Mouse (Mus musculus) pancreas, adult 10 weeks (tissue): Measurements from ENCODE around the gene Kcnh6. TPM values are rescaled to one million over a fixed set of nuclear protein-coding genes. Genes with fewer than 3 reads are reported as not detected.

ENCODE experiments used
- polyA plus RNA-seq: library from polyadenylated mRNA; stranded (reverse); fragments of 350-450 nt; fragmentation: Illumina TruSeq; extraction: RNeasy Lipid Tissue Mini Kit (QIAGEN cat#74804); gene quantifications from one replicate; pipeline ENCODE4 v1.2.3, GENCODE M21; 2015; ENCODE audit warnings: low read depth, low replicate concordance; ENCODE audit not compliant: insufficient read depth

The Kcnh6 gene
- 1.8 TPM for polyA plus RNA-seq

DNA sequence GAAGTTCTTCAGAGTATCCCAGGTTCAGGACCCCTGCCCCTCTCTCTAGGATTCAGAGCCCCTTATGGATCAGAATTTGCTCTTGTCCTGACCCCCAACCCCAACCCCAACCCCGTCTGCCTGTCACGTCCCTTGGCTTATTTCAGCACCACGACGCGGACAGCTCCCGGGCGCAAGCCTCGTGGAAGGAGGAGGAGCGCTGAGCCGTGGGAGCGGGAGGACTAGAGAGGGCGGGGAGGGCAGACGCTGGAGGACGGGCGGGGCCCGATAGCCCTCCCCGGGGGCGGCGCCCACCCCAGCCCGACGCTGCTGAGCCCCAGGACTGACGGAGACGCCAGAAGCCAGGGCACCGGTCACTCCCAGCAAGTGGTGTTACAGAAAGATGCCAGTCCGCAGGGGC, at the start of gene Kcnh6:
Gene Kcnh6 (plus strand): TSS at position 304 of the 400 bp plus-strand sequence.

DNA sequence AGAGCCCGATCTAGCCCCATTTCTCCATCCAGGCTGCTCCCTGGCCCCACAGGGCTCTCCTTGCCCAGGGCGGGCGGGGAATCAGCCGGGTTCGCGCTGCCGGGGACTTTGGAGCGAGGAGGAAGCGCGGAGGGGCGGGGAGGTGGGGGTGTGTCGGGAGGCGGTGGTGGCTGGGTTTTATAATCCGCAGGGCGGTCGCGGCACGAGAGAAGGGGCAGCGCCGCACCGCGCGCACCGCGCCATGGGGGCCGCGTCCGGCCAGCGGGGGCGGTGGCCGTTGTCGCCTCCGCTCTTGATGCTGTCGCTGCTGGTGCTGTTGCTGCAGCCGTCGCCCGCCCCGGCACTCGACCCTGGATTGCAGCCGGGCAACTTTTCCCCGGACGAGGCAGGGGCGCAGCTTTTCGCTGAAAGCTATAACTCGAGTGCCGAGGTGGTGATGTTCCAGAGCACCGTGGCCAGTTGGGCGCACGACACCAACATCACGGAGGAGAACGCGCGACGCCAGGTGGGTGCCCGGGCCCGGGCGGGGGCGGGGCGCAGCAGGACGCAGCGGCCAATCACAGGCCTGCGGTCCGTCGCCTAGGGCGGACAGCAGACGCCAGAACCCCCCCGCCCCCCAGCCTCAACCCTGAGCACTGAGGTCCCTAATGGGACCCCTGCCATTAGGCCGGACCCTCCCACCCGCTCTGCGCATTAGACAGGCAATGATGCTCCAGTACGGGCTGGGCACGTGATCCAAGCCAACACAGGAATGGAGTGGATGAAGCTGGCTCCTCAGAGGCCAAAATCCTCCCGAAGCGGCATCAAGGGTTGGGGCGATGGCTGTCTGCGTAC, 40.0 kb upstream of the Kcnh6 start, which contains the start of gene Ace:
Gene Ace (plus strand): TSS at position 205 of the 834 bp plus-strand sequence.

DNA sequence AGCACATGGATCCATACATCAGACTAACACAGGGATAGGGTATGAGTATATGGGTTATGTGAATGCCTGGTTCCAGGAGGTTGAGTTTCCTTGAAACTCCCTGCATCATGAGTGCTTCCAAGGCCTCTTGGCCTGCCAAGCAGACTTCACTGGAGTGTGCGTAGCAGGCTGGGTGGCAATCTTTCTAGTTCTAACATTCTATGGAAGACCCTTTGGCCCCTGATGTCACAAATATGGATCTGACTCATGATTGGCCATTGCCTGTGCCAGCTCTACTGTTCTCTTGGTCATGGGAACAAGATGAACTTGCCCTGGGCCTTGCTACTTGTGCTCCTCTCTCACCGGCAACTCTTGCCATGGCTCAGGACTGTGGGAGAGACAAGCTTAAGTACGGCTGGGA, 13.5 kb upstream of the Kcnh6 start, which contains the start of gene Ace3:
Gene Ace3 (plus strand): TSS at position 301 of the 400 bp plus-strand sequence.

DNA sequence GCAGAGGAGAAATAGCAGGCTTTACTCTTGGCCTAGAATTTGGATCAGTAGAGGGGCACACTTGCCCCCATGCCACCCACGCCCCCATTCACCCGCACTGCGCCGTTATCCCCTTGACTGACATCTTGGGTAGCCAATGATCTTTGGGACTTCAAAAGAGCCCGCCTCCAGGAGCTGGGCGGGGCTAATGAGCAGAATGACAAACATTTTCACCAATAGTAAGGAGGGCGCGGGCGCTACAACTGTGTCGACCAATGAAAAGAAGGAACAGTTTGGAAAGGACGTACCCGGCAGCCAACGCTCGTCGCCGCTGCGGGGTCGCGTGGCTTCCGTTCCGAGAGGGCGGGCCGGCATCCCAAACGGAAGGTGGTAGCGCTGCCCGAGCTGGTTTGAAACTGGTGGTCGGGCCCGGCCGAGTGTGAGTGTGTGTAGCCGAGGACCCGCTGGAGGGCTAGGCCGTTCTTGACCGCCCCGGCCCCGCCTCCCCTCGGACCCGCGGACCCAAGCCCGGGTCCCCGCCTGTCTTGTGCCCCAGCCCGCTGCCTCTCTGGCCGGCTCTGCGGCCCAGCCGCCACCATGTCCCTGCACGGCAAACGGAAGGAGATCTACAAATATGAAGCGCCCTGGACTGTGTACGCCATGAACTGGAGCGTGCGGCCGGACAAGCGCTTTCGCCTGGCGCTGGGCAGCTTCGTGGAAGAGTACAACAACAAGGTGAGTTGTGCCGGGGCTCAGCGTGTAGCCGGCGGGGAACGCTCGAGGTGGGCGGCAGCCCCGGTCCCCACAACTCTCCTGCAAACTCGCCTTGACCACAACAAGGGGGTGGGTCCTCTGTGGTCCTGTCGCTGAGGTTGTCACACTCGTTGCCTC, 28.9 kb downstream of the Kcnh6 start, which contains the start of gene Dcaf7:
Gene Dcaf7 (plus strand): TSS at position 325 of the 870 bp plus-strand sequence.

DNA sequence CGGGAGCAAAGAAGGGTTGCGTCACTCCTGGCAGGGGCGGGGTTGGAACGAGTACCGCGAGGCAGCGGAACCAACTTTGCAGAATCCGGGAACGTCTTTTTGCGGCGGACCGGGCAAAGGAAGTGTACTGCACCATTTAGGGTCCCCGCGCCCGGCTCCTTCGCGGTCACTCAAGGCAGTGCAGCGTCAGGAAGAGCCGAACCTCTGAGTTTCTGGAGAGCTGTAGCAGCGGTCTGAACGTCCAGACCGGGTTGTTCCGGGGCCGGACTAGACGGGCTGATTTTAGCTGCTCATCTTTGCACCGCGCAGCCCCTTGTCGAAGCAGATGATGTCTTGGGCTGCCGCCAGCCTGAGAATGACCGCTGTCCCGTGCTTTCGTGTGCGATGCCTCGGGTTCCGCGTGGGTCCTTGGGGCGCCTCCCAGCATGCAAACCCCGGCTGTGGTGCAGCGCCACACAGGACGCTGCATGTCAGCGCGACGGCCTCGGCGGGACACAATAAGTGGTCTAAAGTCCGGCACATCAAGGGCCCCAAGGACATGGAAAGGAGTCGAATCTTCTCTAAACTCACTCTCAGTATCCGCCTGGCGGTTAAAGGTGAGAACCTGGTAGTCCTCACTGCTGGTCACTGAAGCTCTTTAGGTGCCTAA, 58.1 kb downstream of the Kcnh6 start, which contains the start of gene Taco1:
Gene Taco1 (plus strand): TSS at position 139 of the 649 bp plus-strand sequence.

Other genes starting within 250 kb of the Kcnh6 start
- 10.0 TPM for gene Cyb561, start 54.8 kb upstream of the Kcnh6 start, polyA plus RNA-seq
- 22.0 TPM for gene Ace, start 40.2 kb upstream of the Kcnh6 start, polyA plus RNA-seq
- gene Ace3, start 13.4 kb upstream of the Kcnh6 start, polyA plus RNA-seq = not detected
- 8.3 TPM for gene Dcaf7, start 28.7 kb downstream of the Kcnh6 start, polyA plus RNA-seq
- gene Taco1, start 57.9 kb downstream of the Kcnh6 start, polyA plus RNA-seq = 2.0 TPM
- 8.0 TPM for gene Map3k3, start 76.5 kb downstream of the Kcnh6 start, polyA plus RNA-seq
- gene Gm10840, start 152.7 kb downstream of the Kcnh6 start, polyA plus RNA-seq = not detected
- gene Limd2, start 152.7 kb downstream of the Kcnh6 start, polyA plus RNA-seq = 3.0 TPM
- 2.8 TPM for gene Strada, start 194.0 kb downstream of the Kcnh6 start, polyA plus RNA-seq
- gene Ccdc47, start 208.2 kb downstream of the Kcnh6 start, polyA plus RNA-seq = 12.5 TPM
- gene Ddx42, start 208.8 kb downstream of the Kcnh6 start, polyA plus RNA-seq = 9.1 TPM
- 7.7 TPM for gene Ftsj3, start 248.0 kb downstream of the Kcnh6 start, polyA plus RNA-seq
- gene Psmc5, start 248.0 kb downstream of the Kcnh6 start, polyA plus RNA-seq = 24.6 TPM